Mouse (Mus musculus): ENCODE measurements around the gene Paip2b.

The Paip2b gene

GRCm38 (mm10) chr6:83820727-83821515 is 10.6 kb downstream of the Paip2b start:
- Histone ChIP-seq H3K27me3 (ENCODE audit: insufficient read depth, low read length) (no peaks in the 10 kb centered on the region), H3K4me3 (replicated peaks; ENCODE audit: low read length) (no peak overlapping the region), H3K4me1 (replicated peaks; ENCODE audit: low read depth, low read length) (peaks cover 29% of the 10 kb centered on the region), H3K9me3 (ENCODE audit: low read length) (no peaks in the 10 kb centered on the region), H3K36me3 (ENCODE audit: insufficient read depth, low read length) (peaks cover 35% of the 10 kb centered on the region)
- TF ChIP-seq CTCF (conservative IDR thresholded peaks at IDR 0.05; ENCODE audit: low read length), result no peak
- no peak for TF ChIP-seq POU5F1 (IDR thresholded peaks at IDR 0.05; ENCODE audit: borderline replicate concordance, low read length)
- no peak for TF ChIP-seq NANOG (IDR thresholded peaks at IDR 0.05; ENCODE audit: borderline replicate concordance, low read length)

GRCm38 (mm10) chr6:83818996-83819395 is 12.5 kb downstream of the Paip2b start:
- TF ChIP-seq NANOG (IDR thresholded peaks at IDR 0.05; ENCODE audit: borderline replicate concordance, low read length), result no peak
- no peak for TF ChIP-seq POU5F1 (IDR thresholded peaks at IDR 0.05; ENCODE audit: borderline replicate concordance, low read length)
- TF ChIP-seq CTCF (conservative IDR thresholded peaks at IDR 0.05; ENCODE audit: low read length), result no peak
- no peak overlapping the region for H3K4me3 ChIP-seq (replicated peaks; ENCODE audit: low read length)
- no peaks in the 10 kb centered on the region for H3K27me3 ChIP-seq (ENCODE audit: insufficient read depth, low read length)
- H3K36me3 ChIP-seq (ENCODE audit: insufficient read depth, low read length), result peaks cover 39% of the 10 kb centered on the region
- H3K9me3 ChIP-seq (ENCODE audit: low read length), result no peaks in the 10 kb centered on the region
- peaks cover 29% of the 10 kb centered on the region for H3K4me1 ChIP-seq (replicated peaks; ENCODE audit: low read depth, low read length)

GRCm38 (mm10) chr6:83815801-83816200 is 15.7 kb downstream of the Paip2b start:
- TF ChIP-seq POU5F1 (IDR thresholded peaks at IDR 0.05; ENCODE audit: borderline replicate concordance, low read length), result no peak
- no peak for TF ChIP-seq NANOG (IDR thresholded peaks at IDR 0.05; ENCODE audit: borderline replicate concordance, low read length)
- TF ChIP-seq CTCF (conservative IDR thresholded peaks at IDR 0.05; ENCODE audit: low read length), result peak; percentile 49
- H3K4me1 ChIP-seq (replicated peaks; ENCODE audit: low read depth, low read length), result peaks cover 24% of the 10 kb centered on the region

DNA sequence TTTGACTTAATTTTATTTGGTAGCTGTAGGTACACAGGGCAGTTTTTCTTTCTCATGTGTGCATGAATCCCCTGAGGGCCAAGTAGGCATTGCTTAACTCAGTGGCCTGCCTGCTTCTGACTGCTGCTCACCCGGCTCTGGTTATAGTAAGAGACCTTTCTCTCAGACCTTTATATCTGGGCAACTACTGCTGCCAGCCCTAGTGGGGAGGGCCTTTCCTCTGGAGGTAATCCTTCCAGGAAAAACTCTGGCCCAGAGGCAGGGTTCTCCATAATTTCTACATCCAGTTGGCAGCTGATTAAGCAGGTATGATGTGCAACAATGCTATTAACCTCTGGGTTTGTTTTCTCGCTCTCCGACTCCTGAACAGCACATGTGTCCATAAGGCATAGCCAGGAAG is 28.7 kb downstream of the Paip2b start:
- Histone ChIP-seq H3K4me1 (replicated peaks; ENCODE audit: low read depth, low read length) (0 out of 2 replicates have a peak, but pooled peaks cover 2% of the 10 kb centered on the region), H3K36me3 (ENCODE audit: insufficient read depth, low read length) (peaks cover 86% of the 10 kb centered on the region), H3K27me3 (ENCODE audit: insufficient read depth, low read length) (no peaks in the 10 kb centered on the region), H3K4me3 (replicated peaks; ENCODE audit: low read length) (no peak overlapping the region), H3K9me3 (ENCODE audit: low read length) (no peaks in the 10 kb centered on the region)
- no peak for TF ChIP-seq NANOG (IDR thresholded peaks at IDR 0.05; ENCODE audit: borderline replicate concordance, low read length)

More at GRCm38 (mm10) chr6:83815801-83816200, 15.7 kb downstream of the Paip2b start:
- peaks cover 60% of the 10 kb centered on the region for H3K36me3 ChIP-seq (ENCODE audit: insufficient read depth, low read length)
- H3K9me3 ChIP-seq (ENCODE audit: low read length), result no peaks in the 10 kb centered on the region
- H3K27me3 ChIP-seq (ENCODE audit: insufficient read depth, low read length), result no peaks in the 10 kb centered on the region
- H3K4me3 ChIP-seq (replicated peaks; ENCODE audit: low read length), result no peak overlapping the region

DNA sequence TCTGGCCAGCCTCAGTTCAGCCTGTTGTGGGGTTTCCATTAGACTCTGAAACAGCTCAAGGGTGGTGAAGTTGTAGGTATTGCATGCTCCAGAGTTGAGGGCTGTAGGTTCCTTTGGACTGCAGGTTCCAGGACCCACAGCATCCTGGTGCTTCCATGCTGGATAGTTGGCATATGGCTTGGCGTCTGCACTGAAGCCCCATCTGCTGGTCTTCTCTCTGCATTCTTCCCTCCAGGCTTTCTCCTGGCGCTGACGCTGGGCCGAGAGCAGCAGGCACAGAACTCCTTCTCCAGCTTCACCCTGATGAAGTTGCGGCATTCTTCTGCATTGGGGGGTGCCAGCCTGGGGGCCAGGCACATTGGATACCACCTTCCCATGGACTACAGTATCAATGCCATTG is 29.5 kb downstream of the Paip2b start:
- Histone ChIP-seq H3K9me3 (ENCODE audit: low read length) (no peaks in the 10 kb centered on the region), H3K27me3 (ENCODE audit: insufficient read depth, low read length) (peaks cover under 1% of the 10 kb centered on the region; the same call in 1 of the 2 replicates), H3K36me3 (ENCODE audit: insufficient read depth, low read length) (peaks cover 86% of the 10 kb centered on the region), H3K4me3 (replicated peaks; ENCODE audit: low read length) (no peak overlapping the region), H3K4me1 (replicated peaks; ENCODE audit: low read depth, low read length) (0 out of 2 replicates have a peak, but pooled peaks cover 2% of the 10 kb centered on the region)
- TF ChIP-seq CTCF (conservative IDR thresholded peaks at IDR 0.05; ENCODE audit: low read length) (no peak), POU5F1 (IDR thresholded peaks at IDR 0.05; ENCODE audit: borderline replicate concordance, low read length) (no peak), NANOG (IDR thresholded peaks at IDR 0.05; ENCODE audit: borderline replicate concordance, low read length) (no peak)

DNA sequence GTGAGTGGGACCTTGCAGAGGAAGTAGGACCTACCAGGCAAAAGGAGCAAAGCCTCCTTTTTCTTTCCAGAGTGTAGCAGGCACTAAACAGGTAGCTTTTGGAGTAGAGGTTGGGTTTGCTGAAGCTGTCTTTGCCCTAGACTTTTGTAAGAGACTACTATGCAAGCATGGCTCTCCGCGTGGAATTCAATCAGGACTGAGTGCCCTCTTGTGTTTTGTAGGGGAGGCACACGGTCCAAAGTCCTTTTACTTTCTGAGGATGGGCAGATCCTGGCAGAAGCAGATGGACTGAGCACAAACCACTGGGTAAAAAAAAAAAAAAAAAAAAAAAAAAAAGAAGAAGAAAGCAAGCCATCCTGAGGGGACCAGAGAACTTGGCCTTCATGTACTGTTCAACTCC is 34.9 kb downstream of the Paip2b start:
- Histone ChIP-seq H3K9me3 (ENCODE audit: low read length) (no peaks in the 10 kb centered on the region), H3K36me3 (ENCODE audit: insufficient read depth, low read length) (peaks cover 43% of the 10 kb centered on the region), H3K4me1 (replicated peaks; ENCODE audit: low read depth, low read length) (peaks cover 21% of the 10 kb centered on the region), H3K4me3 (replicated peaks; ENCODE audit: low read length) (no peak overlapping the region), H3K27me3 (ENCODE audit: insufficient read depth, low read length) (peaks cover 6% of the 10 kb centered on the region; the same call in 1 of the 2 replicates)
- TF ChIP-seq NANOG (IDR thresholded peaks at IDR 0.05; ENCODE audit: borderline replicate concordance, low read length) (no peak), CTCF (conservative IDR thresholded peaks at IDR 0.05; ENCODE audit: low read length) (no peak), POU5F1 (IDR thresholded peaks at IDR 0.05; ENCODE audit: borderline replicate concordance, low read length) (no peak)

- Histone ChIP-seq H3K36me3 (ENCODE audit: insufficient read depth, low read length) (peaks cover 31% of the 10 kb centered on the region), H3K4me1 (replicated peaks; ENCODE audit: low read depth, low read length) (peaks cover 29% of the 10 kb centered on the region), H3K9me3 (ENCODE audit: low read length) (no peaks in the 10 kb centered on the region), H3K27me3 (ENCODE audit: insufficient read depth, low read length) (peaks cover 6% of the 10 kb centered on the region; the same call in 1 of the 2 replicates), H3K4me3 (replicated peaks; ENCODE audit: low read length) (peak overlapping the region; percentile 93)
- TF ChIP-seq POU5F1 (IDR thresholded peaks at IDR 0.05; ENCODE audit: borderline replicate concordance, low read length), result no peak
- TF ChIP-seq NANOG (IDR thresholded peaks at IDR 0.05; ENCODE audit: borderline replicate concordance, low read length), result no peak
- TF ChIP-seq CTCF (conservative IDR thresholded peaks at IDR 0.05; ENCODE audit: low read length), result no peak
Observed at GRCm38 (mm10) chr6:83795492-83795900, 36.0 kb downstream of the Paip2b start.

DNA sequence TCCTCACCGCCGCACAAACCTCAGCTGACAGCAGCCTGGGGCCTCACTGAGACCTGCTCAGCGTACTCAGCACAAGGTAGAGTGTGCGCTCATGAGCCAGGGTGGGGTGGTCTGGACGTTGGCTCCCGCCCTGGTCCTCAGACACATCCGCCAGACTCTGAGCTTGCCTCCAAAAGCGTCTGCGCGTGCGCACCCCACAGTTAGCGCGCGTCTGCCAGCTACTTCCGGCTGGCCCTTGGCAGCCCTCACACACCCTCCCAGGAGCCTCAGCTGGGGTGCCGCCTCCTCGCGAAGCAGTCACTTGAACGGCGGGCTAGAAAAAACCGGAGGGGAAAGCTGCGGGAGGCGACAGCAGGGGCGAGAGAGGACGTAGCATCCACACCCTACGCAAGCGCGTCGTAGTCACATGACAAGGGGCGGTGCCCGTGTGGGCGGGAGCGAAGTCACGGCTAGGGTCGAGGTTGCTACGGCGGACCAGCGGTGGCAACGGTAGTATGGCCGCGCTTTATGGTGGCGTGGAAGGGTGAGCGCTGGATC is 36.7 kb downstream of the Paip2b start, which contains the start of gene Nagk:
TSS of gene Nagk (plus strand) at position 223 of the 537 bp plus-strand sequence.
- TF ChIP-seq POU5F1 (IDR thresholded peaks at IDR 0.05; ENCODE audit: borderline replicate concordance, low read length) (no peak), NANOG (IDR thresholded peaks at IDR 0.05; ENCODE audit: borderline replicate concordance, low read length) (no peak), CTCF (conservative IDR thresholded peaks at IDR 0.05; ENCODE audit: low read length) (no peak)
- Histone ChIP-seq H3K36me3 (ENCODE audit: insufficient read depth, low read length) (peaks cover 26% of the 10 kb centered on the region), H3K4me3 (replicated peaks; ENCODE audit: low read length) (peak within 1 kb of the TSS; percentile 93), H3K9me3 (ENCODE audit: low read length) (no peaks in the 10 kb centered on the region), H3K4me1 (replicated peaks; ENCODE audit: low read depth, low read length) (peaks cover 29% of the 10 kb centered on the region), H3K27me3 (ENCODE audit: insufficient read depth, low read length) (peaks cover 6% of the 10 kb centered on the region; the same call in 1 of the 2 replicates)

Measured in E14TG2a.4 (cell line).